Mouse (Mus musculus) leukemia stem cell, adult 10-12 weeks (primary cell): ENCODE data around the gene Map4k3. TPM values are rescaled to one million over a fixed set of nuclear protein-coding genes. Genes with fewer than 3 reads are reported as not detected.

Experiments
- polyA plus RNA-seq: library from polyadenylated mRNA; stranded (reverse); fragments of >175 nt; gene quantifications from 2 replicates; pipeline ENCODE4 v1.2.3, GENCODE M21; 2012; ENCODE audit warnings: low replicate concordance

Map4k3 gene
- 2.0 and 2.6 TPM in 2 replicates for polyA plus RNA-seq

DNA sequence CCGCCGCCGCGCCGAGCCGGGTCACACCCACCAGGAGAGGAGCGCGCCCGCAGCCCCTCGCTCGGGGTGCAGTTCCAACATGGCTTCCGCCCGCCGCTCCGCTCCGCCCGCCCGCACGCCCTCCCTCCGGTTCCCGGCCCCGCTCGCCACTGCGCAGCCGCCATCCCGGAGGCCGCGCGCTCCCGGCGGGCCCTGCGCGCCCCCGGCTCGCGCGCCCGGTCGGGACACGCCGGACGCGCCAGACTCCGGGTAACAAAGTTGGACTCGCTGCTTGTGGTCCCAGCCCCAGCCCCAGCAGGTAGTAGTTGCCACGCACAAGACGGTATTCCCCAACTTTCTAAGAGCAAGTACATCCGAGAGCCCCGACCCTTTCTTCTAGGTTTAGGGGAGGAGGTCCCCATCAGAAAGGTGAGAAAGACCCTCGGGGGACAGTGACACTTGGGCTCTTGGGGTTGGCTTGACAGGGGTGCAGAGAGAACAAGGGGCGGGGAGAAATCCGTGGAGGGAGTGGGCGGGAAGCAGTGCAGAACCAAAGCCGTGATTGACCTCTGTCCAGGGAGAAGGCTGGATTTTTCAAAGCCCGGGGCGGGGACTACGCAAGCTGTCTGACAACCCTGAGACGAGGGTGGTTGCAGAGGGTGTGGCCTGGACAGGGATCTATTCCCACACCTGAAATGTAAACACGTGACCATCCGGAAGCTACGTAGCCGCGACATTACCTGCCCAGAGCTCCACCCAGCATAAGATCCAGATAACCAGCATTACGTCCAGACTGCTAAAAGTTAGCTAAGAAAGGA lies at the start of gene Map4k3:
Gene Map4k3 (minus strand): TSS at position 424 of the 797 bp plus-strand sequence.

DNA sequence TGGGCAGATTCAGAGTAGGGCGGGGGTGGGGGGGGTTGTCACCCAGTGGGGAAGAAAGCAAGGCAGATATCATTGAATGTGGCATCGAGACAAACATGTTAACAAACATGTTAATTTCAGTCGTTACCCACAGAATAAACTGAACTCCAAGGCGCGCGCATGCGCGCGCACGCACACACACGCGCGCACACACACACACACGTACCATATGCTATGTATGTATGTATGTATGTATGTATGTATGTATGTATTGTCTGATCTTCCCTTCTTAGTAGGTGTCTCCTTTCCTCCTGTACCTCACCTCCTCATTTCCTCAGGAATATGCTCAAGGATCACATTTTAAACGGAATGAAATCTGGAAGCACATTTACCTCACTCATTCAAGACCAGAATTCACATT lies 150.6 kb downstream of the Map4k3 start, which contains the start of gene Cdkl4:
Gene Cdkl4 (minus strand): TSS at position 175 of the 400 bp plus-strand sequence.

Other genes with a start within 250 kb of the Map4k3 start
- gene Sos1, start 248.0 kb downstream of the Map4k3 start, polyA plus RNA-seq, result 3.2 and 4.6 TPM in 2 replicates
- gene Cdkl4, start 150.7 kb downstream of the Map4k3 start, polyA plus RNA-seq, result not detected in 2 replicates
- gene Tmem178, start 216.1 kb upstream of the Map4k3 start, polyA plus RNA-seq, result not detected in 2 replicates